Mouse (Mus musculus) midbrain, embryonic 16.5 days (tissue): ENCODE data around the gene Tmem119. TPM values are rescaled to one million over a fixed set of nuclear protein-coding genes. Genes with fewer than 3 reads are reported as not detected.

Experiments used
- ATAC-seq: fragments of 200-750 bp; cut with Nextera tagmentation; 2 replicates; pipeline ENCODE4 v1.8.0; 2017; ENCODE audit warnings: moderate TSS enrichment
- H3K27ac ChIP-seq: fragments of 300-500 bp; sonication (generic); 2 replicates; pipeline ENCODE4 v1.5.1; 2014; ENCODE audit warnings: mild to moderate bottlenecking, low read length, mixed read lengths
- H3K27me3 ChIP-seq: fragments of 300-500 bp; sonication (generic); 2 replicates; pipeline ENCODE4 v1.6.1; 2014; ENCODE audit warnings: low read depth, low read length, mixed read lengths; ENCODE audit not compliant: control insufficient read depth, insufficient read depth
- H3K36me3 ChIP-seq: fragments of 300-500 bp; sonication (generic); 2 replicates; pipeline ENCODE4 v1.6.1; 2014; ENCODE audit warnings: mild to moderate bottlenecking, low read length, moderate library complexity, mixed read lengths; ENCODE audit not compliant: control insufficient read depth, insufficient read depth
- H3K4me1 ChIP-seq: fragments of 300-500 bp; sonication (generic); 2 replicates; pipeline ENCODE4 v1.6.1; 2014; ENCODE audit warnings: mild to moderate bottlenecking, low read length, mixed read lengths; ENCODE audit not compliant: control insufficient read depth, insufficient read depth
- H3K4me2 ChIP-seq: fragments of 300-500 bp; sonication (generic); 2 replicates; pipeline ENCODE4 v1.6.1; 2014; ENCODE audit warnings: mild to moderate bottlenecking, low read length, mixed read lengths
- H3K4me3 ChIP-seq: fragments of 300-500 bp; sonication (generic); 2 replicates; pipeline ENCODE4 v1.5.1; 2014; ENCODE audit warnings: low read depth, mild to moderate bottlenecking, low read length, moderate library complexity, mixed read lengths
- H3K9ac ChIP-seq: fragments of 300-500 bp; sonication (generic); 2 replicates; pipeline ENCODE4 v1.6.1; 2014; ENCODE audit warnings: low read depth, low read length, mixed read lengths
- H3K9me3 ChIP-seq: fragments of 300-500 bp; sonication (generic); replicated peaks from 2 replicates; pipeline ENCODE4 v1.6.1; 2014; ENCODE audit warnings: mild to moderate bottlenecking, low read length, mixed read lengths; ENCODE audit not compliant: control insufficient read depth, poor library complexity, severe bottlenecking
- WGBS: fragments of 180-500 bp; shearing (Covaris S2); extraction: QIAGEN DNeasy Blood & Tissue Kit; methylation state at CpG from one replicate; pipeline ENCODE4 v1.1.7; 2014; 5-methylcytosine and 5-hydroxymethylcytosine counted together
- polyA plus RNA-seq: library from polyadenylated mRNA; unstranded; fragments of >200 nt; fragmentation: Nextera tagmentation; extraction: Ambion mirVana; gene quantifications from 2 replicates; pipeline ENCODE4 v1.2.1, GENCODE M21; 2015

Gene Tmem119
- polyA plus RNA-seq, 1 experiment from 2014 or later: 5.0 TPM

DNA sequence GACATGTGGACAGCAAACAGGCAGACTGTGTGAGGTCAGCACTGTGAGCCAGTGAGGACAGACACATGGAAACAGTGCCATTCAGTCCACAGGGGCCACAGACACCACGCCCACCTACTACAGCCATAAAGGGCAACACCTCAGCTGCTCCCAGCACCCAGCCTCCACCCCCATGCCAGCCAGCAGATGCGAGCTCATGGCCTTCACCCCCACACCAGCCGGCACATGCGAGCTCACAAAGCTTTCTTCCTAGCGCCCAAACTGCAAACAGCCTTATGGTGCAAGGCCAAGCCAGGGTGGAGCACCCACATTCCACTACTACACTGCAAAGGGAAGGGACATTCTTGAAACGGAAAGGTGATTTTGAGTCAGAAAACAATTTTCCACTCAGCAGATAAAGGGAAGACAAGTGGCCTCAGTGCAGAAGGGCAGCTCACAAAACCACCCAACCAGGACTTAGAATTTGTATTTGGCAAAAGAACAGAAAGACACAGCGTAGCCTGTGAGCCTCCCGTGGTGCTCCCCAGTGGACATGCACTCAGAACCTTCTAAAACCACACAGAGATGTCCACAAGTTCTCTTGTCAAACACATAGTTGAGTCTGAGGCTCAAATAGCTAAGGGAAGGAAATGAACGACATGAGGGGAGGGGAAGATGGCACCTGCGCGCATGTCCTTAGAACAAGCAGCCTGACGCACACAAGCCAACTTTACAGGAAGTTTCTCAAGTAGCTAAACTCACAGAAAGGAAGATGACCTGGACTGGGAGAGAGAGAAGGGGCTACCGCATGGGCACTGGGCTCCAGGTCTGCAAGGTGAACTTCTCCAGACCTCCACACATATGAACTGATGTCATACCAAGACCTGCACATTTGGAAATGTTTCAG lies 34.4 kb downstream of the Tmem119 start:
- WGBS: 94% methylated on average over 13 of the region's 13 CpGs
- no peak overlapping the region for H3K27ac ChIP-seq
- H3K36me3 ChIP-seq: peaks cover 16% of the 10 kb centered on the region; the same call in 1 of the 2 replicates
- H3K4me2 ChIP-seq: no peak overlapping the region
- H3K4me3 ChIP-seq: no peak overlapping the region
- H3K27me3 ChIP-seq: no peaks in the 10 kb centered on the region
- ATAC-seq: no peak
- no peaks in the 10 kb centered on the region for H3K9me3 ChIP-seq
- no peak overlapping the region for H3K9ac ChIP-seq
- peaks cover 16% of the 10 kb centered on the region for H3K4me1 ChIP-seq

DNA sequence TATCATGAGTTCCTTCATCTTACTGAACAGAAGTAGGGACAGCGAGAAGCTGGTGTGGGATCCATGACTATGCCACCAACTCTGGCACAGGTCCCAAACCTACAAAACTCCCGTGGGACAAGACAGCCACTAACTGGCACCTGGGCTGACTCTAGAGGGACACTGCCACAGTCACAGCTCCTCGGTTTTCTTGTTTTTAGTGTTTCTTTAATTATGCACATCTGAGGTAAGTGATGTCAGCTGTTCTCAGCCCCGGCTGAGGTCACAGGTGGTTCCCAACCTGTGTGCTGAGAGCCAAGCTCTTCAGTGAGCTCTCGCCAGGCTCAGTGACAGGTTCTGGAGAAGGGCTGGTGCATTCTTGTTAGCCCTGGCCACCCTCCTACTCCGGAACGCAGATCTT lies 35.9 kb downstream of the Tmem119 start:
- 90% methylated on average over 7 of the region's 7 CpGs for WGBS
- Histone ChIP-seq H3K4me2 (no peak overlapping the region), H3K4me3 (no peak overlapping the region), H3K4me1 (peaks cover 4% of the 10 kb centered on the region), H3K27me3 (no peaks in the 10 kb centered on the region), H3K36me3 (peaks cover 23% of the 10 kb centered on the region; the same call in 1 of the 2 replicates), H3K9me3 (no peaks in the 10 kb centered on the region), H3K9ac (no peak overlapping the region), H3K27ac (no peak overlapping the region)
- ATAC-seq: no peak

DNA sequence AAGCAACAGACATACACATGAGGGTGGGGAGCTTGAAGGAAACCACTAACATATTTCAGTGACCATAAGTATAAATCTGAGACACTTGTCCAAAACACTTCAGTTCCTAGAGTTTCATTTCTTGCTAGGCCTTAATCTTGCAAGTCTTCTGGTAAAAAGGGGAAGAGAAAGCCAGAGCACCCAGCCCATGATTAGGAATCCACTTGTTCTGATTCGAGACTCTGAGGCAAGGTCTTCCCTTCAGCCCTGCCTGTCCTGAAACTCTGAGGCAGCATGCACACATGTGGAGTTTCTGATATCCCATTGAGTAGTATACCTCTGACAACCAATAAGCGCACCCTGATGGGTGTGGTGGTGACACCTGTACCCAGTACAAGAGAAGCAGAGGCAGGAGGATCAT lies 38.7 kb downstream of the Tmem119 start:
- no peak for ATAC-seq
- Histone ChIP-seq H3K27ac (no peak overlapping the region), H3K4me1 (no peaks in the 10 kb centered on the region), H3K36me3 (peaks cover 39% of the 10 kb centered on the region), H3K4me2 (no peak overlapping the region), H3K27me3 (no peaks in the 10 kb centered on the region), H3K4me3 (no peak overlapping the region), H3K9me3 (no peaks in the 10 kb centered on the region), H3K9ac (no peak overlapping the region)
- 92% methylated on average over 2 of the region's 2 CpGs for WGBS

DNA sequence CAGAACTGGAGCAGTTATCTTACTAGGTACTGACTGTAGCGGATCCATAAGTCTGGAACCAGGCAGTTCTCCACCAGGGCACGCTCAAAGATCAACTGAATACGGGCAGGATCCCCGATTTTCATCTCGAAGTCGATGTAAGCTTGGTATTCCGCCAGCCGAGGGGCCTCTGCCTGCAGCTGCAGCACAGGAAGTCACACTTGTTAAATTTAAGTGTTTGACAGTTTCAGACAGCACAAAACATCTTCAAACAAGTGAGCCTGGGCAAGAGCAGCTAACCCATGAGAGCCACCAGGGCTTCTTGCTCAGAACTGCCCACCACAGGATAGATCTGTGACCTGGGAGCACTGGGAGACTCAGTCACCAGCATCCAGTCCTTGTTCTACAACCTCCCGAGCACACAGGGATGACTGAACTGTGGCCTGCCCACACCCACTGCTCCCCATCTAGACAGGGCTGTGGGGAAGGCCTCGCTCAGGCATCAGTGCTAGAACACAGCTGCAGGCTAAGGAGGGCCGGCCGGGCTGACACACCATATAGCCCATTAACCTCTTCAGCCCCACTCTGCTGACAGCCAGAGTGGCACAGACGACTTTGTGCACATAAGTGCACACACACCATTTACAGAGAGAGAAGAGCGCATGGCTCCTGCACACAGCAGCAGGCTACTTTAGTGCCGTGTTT lies 44.8 kb downstream of the Tmem119 start:
- H3K36me3 ChIP-seq: peaks cover 60% of the 10 kb centered on the region
- no peak overlapping the region for H3K9ac ChIP-seq
- no peaks in the 10 kb centered on the region for H3K4me1 ChIP-seq
- H3K27ac ChIP-seq: no peak overlapping the region
- no peak overlapping the region for H3K4me2 ChIP-seq
- H3K27me3 ChIP-seq: no peaks in the 10 kb centered on the region
- no peak overlapping the region for H3K4me3 ChIP-seq
- WGBS: 91% methylated on average over 15 of the region's 15 CpGs
- H3K9me3 ChIP-seq: no peaks in the 10 kb centered on the region
- ATAC-seq: no peak

DNA sequence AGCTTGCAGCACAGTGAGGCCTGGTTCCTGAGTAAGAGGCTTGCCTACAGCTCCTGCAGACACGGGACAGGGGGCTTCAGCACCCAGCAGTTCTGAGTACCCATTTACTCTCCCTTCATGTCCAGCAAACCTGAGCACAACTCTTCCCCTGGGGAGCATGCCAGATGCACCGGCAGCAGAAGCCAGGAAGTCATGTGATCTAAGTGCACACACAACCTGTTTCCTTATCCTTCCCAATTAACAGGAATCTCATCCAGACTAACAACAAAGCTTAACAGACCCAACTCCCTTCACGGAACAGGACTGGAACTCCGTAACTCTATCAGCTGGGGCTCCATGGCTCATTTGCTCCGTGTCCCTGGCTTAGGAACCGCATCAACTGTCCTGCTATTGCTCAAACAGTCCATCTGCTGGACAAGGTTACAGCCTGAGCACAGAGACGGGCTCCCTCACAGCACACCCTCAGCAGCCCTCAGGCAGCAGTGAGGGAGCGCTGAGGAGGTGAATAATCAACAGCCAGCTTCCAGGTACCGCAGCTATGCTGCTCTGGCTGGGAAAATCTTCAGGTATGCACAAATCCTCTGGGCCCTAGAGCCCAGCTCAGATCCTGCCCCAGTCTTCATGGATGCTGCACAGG lies 48.7 kb downstream of the Tmem119 start:
- Histone ChIP-seq H3K27ac (no peak overlapping the region), H3K4me1 (no peaks in the 10 kb centered on the region), H3K9ac (no peak overlapping the region), H3K4me3 (no peak overlapping the region), H3K9me3 (no peaks in the 10 kb centered on the region), H3K27me3 (no peaks in the 10 kb centered on the region), H3K4me2 (no peak overlapping the region), H3K36me3 (peaks cover 67% of the 10 kb centered on the region)
- WGBS: 91% methylated on average over 9 of the region's 9 CpGs
- no peak for ATAC-seq

DNA sequence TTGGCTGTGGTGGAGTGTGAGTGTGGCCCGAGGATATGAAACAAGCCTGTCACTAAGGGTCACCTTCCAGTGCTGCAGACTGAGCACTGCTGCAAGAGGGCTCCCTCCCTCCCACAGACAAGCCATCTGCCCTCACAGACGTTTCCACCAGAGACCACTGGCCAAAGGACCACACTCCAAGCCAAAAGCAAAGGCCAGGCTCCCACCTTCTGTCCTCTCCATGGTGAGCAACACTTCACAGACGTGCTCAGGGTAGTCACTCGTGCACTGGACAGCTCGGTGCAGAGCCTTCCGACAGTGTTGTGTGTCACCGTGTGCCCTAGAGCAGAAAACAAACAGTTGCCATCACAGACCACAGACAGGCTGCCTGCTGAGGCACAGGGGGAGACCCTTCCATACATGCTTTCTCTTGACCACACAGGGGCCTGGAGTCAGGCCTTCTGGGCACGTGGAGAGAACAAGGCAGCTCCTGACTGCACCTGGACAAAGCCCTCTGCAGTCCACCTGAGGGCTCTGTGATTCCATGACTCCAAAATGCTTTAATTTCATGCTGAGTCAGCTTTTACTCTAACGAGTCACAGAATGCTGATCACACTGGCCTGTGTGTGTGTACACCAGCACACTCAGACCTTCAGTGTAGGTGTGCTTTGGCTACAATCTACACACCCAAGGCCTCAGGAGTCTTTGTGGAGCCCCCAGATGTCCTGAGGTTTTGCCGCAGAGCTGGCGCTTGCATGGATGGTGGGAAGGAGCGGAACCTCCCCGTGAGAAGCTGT lies 51.6 kb downstream of the Tmem119 start:
- no peak overlapping the region for H3K4me3 ChIP-seq
- H3K4me1 ChIP-seq: no peaks in the 10 kb centered on the region
- ATAC-seq: no peak
- H3K9me3 ChIP-seq: no peaks in the 10 kb centered on the region
- no peaks in the 10 kb centered on the region for H3K27me3 ChIP-seq
- H3K27ac ChIP-seq: no peak overlapping the region
- no peak overlapping the region for H3K9ac ChIP-seq
- H3K36me3 ChIP-seq: peaks cover 84% of the 10 kb centered on the region
- no peak overlapping the region for H3K4me2 ChIP-seq
- WGBS: 97% methylated on average over 13 of the region's 13 CpGs

DNA sequence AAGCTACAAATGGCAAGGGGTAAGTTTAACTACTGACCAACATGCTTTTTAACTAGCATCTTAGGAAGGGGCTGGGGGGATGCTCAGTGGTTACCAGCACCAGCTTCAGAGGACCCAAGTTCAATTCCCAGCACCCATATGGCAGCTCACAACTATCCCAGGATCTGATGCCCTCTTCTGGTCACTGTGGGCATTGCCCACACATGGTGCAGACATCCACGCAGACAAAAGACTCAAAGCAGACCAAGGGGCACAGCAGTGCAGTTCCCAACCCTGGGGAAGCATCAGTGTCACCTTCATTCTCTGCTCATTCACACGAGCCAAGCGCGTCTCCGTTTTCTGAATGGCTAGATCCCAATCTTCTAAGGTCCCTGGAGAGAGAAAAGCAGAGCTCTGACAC lies 52.7 kb downstream of the Tmem119 start:
- H3K9me3 ChIP-seq: no peaks in the 10 kb centered on the region
- H3K9ac ChIP-seq: no peak overlapping the region
- WGBS: 91% methylated on average over 5 of the region's 5 CpGs
- no peaks in the 10 kb centered on the region for H3K4me1 ChIP-seq
- H3K27me3 ChIP-seq: no peaks in the 10 kb centered on the region
- no peak overlapping the region for H3K4me3 ChIP-seq
- H3K36me3 ChIP-seq: peaks cover 83% of the 10 kb centered on the region
- no peak overlapping the region for H3K27ac ChIP-seq
- ATAC-seq: no peak
- H3K4me2 ChIP-seq: no peak overlapping the region
